Mouse (Mus musculus): ENCODE results near the gene Gm11060. TPM values are rescaled to one million over a fixed set of nuclear protein-coding genes. Genes with fewer than 3 reads are reported as not detected.

The Gm11060 gene
- polyA plus RNA-seq, 1 experiment from 2014 or later, result not detected

DNA sequence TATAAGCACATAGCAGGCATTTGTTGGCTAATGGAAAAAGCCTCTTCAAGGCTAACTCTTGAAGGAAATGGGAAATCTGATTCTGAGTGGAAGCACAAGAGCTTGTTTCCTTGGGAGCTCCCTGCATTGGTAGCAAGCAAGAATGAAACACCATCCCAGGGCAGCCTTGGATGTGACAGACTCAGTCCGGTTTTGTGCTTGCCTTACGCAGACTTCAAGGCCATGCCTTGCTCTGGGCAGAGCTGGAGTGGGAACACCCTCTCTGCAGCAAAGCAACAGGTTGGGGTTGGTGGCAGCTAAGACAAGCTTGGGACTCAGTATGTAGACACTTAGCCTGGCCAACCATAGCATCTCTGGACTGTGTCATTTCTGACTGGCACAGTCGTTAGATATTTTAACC is 5.7 kb upstream of the Gm11060 start:
- Histone ChIP-seq H3K4me1 (peaks cover 9% of the 10 kb centered on the region; the same call in 1 of the 2 replicates), H3K27me3 (replicated peaks) (no peaks in the 10 kb centered on the region), H3K9ac (no peak overlapping the region), H3K9me3 (no peaks in the 10 kb centered on the region), H3K27ac (no peak overlapping the region), H3K4me2 (no peak overlapping the region), H3K36me3 (no peaks in the 10 kb centered on the region), H3K4me3 (replicated peaks) (no peak overlapping the region)
- ATAC-seq (ENCODE audit: insufficient read depth, low FRiP score, low read depth), result no peak
- WGBS, result 87% methylated on average over 3 of the region's 3 CpGs

DNA sequence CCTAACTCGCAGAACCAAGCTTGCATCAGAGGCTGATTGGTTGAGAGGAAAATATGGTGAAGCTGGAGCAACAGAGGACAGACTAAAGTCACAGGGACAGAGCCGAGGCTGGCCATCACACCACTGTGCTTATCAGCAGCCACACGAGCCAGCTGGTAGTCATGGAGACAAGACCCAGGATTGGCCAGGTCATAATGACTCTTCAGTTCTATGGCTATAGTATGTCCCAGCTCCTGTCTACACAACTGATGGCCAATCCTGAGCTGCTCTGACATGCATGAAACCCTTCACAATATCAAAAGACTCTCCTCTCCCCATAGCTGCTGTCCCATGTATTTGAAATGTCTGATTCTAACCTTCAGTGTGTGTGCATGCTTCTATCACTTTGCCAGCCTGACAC is 3.8 kb upstream of the Gm11060 start:
- H3K4me3 ChIP-seq (replicated peaks), result no peak overlapping the region
- ATAC-seq (ENCODE audit: insufficient read depth, low FRiP score, low read depth), result no peak

DNA sequence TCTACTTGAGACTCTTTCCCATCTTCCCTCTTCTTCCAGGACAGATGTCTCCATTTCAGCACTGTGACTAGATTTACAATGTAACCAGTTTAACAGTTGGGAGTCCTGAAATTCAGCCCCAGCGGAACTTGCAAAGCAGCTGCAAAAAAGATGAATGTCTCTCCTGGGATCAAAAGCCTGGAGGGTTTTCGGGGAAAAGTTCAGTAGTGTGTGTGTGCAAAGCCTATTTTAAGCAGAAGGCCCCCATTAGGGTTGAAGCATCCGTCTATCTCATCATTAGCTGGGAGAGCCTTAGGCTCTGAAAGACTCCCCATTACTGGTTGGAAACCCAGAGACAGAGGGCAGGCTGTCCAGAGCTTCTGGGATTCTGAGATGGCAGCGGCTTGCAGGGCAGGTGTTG is 2.7 kb upstream of the Gm11060 start:
- Histone ChIP-seq H3K4me1 (peaks cover 9% of the 10 kb centered on the region; the same call in 1 of the 2 replicates), H3K9ac (no peak overlapping the region), H3K27ac (peak overlapping the region; percentile 33; the same call in 1 of the 2 replicates), H3K4me2 (no peak overlapping the region), H3K4me3 (replicated peaks) (no peak overlapping the region), H3K36me3 (no peaks in the 10 kb centered on the region), H3K27me3 (replicated peaks) (no peaks in the 10 kb centered on the region), H3K9me3 (no peaks in the 10 kb centered on the region)
- ATAC-seq (ENCODE audit: insufficient read depth, low FRiP score, low read depth), result no peak
- 44% methylated on average over 4 of the region's 4 CpGs for WGBS

More for the DNA sequence above, 3.8 kb upstream of the Gm11060 start:
- no peaks in the 10 kb centered on the region for H3K27me3 ChIP-seq (replicated peaks)
- H3K4me2 ChIP-seq, result no peak overlapping the region
- H3K9ac ChIP-seq, result no peak overlapping the region
- H3K9me3 ChIP-seq, result no peaks in the 10 kb centered on the region
- 71% methylated on average over 3 of the region's 3 CpGs for WGBS
- H3K36me3 ChIP-seq, result no peaks in the 10 kb centered on the region
- peaks cover 9% of the 10 kb centered on the region; the same call in 1 of the 2 replicates for H3K4me1 ChIP-seq
- no peak overlapping the region for H3K27ac ChIP-seq

DNA sequence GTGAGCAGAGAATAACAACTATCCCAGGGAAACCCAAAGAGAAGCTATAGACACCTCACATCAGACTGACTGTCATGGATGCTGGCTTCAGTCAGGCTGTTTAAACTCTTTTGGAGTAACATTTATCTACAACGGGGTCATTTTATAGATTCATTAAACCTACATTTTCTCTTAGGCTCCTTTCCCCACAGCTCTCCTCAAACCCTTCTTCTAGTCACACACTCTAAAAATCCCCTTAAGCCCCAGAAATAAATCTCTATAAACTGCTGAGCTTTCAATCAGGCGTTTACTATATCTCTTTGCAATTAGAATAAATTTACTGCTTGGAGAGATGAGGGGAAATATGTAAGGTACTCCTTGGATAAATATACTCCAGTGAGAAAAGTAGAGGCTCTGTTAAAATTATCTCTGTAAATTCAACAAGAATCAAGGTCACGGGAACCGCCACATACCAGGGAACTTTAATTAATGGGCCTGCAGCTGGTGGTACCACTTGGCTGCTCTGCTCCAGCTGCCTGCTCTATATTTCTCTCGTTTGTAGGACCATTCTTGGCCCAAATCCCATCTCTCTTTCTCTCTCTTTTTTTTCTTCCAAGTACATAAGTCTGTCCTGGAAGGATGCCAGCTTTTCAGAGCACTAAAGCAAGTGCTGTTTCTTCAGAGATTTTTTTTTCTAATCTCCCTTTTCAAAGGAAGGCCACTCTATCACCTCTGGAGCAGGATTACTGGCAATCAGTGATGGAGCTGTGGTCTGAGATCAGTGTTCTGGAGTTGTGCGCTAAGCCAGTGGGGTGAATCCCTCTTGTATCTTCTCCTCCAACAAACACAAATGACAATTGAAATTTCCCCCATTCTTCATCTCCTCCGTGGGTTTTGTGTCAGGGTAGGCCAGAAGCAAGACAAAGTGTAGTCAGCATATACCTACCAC is 2.0 kb upstream of the Gm11060 start:
- peak overlapping the region; percentile 35; the same call in 1 of the 2 replicates for H3K27ac ChIP-seq
- WGBS, result 17% methylated on average over 7 of the region's 7 CpGs
- peak; percentile 62; the same call in 1 of the 2 replicates for ATAC-seq (ENCODE audit: insufficient read depth, low FRiP score, low read depth)
- peaks cover 9% of the 10 kb centered on the region; the same call in 1 of the 2 replicates for H3K4me1 ChIP-seq
- no peaks in the 10 kb centered on the region for H3K36me3 ChIP-seq
- H3K9ac ChIP-seq, result no peak overlapping the region
- no peaks in the 10 kb centered on the region for H3K27me3 ChIP-seq (replicated peaks)
- H3K9me3 ChIP-seq, result no peaks in the 10 kb centered on the region
- no peak overlapping the region for H3K4me3 ChIP-seq (replicated peaks)
- H3K4me2 ChIP-seq, result no peak overlapping the region

DNA sequence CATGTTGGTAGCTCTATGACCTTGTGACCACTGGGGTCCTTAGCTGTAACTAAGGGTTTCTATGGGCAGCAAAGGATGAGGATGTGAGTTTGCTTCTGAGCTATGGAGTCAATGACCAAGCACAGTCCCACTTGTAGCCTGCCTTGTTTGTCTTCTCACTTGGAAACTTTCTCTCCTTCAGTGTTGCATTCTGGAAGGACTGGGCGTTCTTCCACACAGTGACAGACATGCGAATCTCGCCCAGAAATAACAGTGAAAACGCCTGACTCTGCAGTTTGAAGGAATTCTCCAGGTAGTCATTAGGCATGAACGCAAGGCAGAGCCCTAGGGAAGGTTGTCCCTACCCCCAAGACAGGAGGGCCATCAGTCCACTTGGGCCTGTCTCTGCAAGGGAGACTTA is 827 bp upstream of the Gm11060 start:
- ATAC-seq (ENCODE audit: insufficient read depth, low FRiP score, low read depth), result no peak
- 70% methylated on average over 5 of the region's 5 CpGs for WGBS

DNA sequence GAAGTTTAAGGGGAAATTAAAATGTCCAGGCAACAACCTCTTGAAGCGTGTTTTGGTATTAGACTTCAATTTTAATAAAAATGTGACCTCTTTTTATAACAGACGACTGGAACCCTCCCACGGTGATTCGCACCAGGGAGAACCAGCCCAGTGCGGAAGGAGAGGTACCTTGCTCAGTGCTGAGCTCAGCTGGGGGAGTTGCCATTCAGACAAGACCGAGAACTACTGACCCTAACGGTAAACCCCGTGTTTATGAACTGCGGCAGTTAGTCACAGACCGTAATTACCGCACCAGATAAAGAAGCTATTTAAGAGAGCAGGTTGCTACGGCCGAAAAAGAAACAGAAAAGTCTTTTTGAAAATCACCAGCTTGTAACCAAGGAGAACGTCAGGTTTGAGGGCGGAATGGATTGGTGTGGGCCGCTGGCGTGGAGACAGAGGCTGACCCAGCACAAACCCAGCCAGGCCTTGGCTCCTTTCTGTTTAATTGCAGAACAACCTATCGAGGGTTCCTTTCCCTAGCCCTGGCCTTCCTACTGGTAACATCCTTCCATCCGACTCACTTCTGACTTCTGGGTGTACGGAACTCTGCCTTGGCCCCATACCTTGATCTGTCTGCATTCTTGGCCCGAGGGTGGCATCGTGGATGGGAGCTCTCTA is 5.6 kb downstream of the Gm11060 start:
- H3K9ac ChIP-seq, result no peak overlapping the region
- H3K27me3 ChIP-seq (replicated peaks), result no peaks in the 10 kb centered on the region
- WGBS, result 80% methylated on average over 22 of the region's 22 CpGs
- ATAC-seq (ENCODE audit: insufficient read depth, low FRiP score, low read depth), result no peak
- H3K27ac ChIP-seq, result no peak overlapping the region
- no peaks in the 10 kb centered on the region for H3K4me1 ChIP-seq
- no peaks in the 10 kb centered on the region for H3K9me3 ChIP-seq
- H3K4me2 ChIP-seq, result no peak overlapping the region
- no peak overlapping the region for H3K4me3 ChIP-seq (replicated peaks)
- no peaks in the 10 kb centered on the region for H3K36me3 ChIP-seq

More for the DNA sequence above, 827 bp upstream of the Gm11060 start:
- Histone ChIP-seq H3K27me3 (replicated peaks) (no peaks in the 10 kb centered on the region), H3K4me3 (replicated peaks) (no peak overlapping the region), H3K4me1 (peaks cover 9% of the 10 kb centered on the region; the same call in 1 of the 2 replicates), H3K9ac (no peak overlapping the region), H3K4me2 (no peak overlapping the region), H3K9me3 (no peaks in the 10 kb centered on the region), H3K27ac (peak overlapping the region; percentile 26; the same call in 1 of the 2 replicates), H3K36me3 (no peaks in the 10 kb centered on the region)

DNA sequence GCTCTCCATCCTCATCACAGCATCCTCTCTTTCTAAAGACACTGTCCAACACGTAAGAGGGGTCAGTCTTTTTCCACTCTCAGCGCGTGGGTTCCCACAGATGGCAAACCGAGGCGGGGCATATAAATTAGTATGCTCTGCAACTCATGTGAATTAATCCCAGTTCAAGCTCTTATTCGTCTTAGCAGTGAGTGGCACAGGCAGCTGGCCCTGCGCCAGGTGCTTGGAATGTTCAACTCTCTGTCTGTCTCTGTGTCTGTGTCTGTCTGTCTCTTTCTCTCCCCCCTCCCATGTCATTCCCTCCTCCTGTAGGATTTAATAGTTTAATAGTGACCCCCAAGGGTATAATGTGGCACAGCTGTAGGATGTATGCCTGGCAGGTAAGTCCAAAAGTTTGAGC is 7.6 kb downstream of the Gm11060 start:
- H3K36me3 ChIP-seq, result no peaks in the 10 kb centered on the region
- no peaks in the 10 kb centered on the region for H3K4me1 ChIP-seq
- no peak overlapping the region for H3K9ac ChIP-seq
- H3K27ac ChIP-seq, result no peak overlapping the region
- H3K4me3 ChIP-seq (replicated peaks), result no peak overlapping the region
- no peak for ATAC-seq (ENCODE audit: insufficient read depth, low FRiP score, low read depth)
- no peaks in the 10 kb centered on the region for H3K9me3 ChIP-seq
- no peaks in the 10 kb centered on the region for H3K27me3 ChIP-seq (replicated peaks)
- no peak overlapping the region for H3K4me2 ChIP-seq
- WGBS, result 68% methylated on average over 7 of the region's 7 CpGs

DNA sequence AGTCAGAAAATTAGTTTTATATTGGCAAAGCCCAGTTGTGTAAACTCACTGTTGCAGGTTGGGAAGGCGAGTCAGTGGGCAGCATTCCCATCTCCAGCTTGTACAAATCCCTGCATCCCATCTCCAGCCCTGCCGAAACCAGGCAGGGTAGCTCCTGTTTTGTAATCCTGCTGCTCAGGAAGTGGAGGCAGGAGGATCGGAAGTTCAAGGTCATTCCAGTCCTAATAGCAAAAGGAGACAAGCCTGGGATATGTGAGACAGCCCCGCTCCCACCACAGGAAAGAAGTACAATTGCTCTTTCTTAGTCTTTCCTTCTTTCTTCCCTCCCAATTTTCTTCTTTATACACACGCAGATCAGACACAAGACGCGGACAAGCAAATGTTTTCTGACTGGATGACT is 8.7 kb downstream of the Gm11060 start:
- no peak overlapping the region for H3K27ac ChIP-seq
- H3K27me3 ChIP-seq (replicated peaks), result no peaks in the 10 kb centered on the region
- H3K4me1 ChIP-seq, result no peaks in the 10 kb centered on the region
- no peaks in the 10 kb centered on the region for H3K9me3 ChIP-seq
- no peak overlapping the region for H3K4me3 ChIP-seq (replicated peaks)
- ATAC-seq (ENCODE audit: insufficient read depth, low FRiP score, low read depth), result no peak
- WGBS, result 46% methylated on average over 7 of the region's 7 CpGs
- H3K4me2 ChIP-seq, result no peak overlapping the region
- H3K9ac ChIP-seq, result no peak overlapping the region
- H3K36me3 ChIP-seq, result no peaks in the 10 kb centered on the region

DNA sequence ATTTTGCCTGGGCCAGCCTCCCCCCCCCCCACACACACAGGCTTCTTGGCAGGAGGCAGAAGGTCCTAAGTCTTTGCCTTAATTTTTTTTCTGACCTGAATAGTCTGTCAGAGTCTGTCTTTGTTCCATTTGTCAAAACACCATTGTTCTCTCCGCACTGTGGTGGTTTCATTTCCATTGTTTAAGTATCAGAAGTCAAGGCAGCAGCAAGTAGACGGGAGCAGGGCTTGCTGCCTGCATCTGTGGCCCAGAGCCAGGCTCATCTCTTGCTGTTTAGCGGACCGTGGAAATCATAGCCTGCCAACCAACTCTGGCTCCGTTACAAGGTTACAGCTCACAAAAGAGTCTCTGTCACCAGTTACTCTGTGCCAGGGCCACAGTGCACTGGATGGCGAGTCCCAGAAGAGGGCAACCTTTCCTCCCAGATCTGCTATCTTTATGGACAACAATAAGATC is 16.9 kb downstream of the Gm11060 start:
- Histone ChIP-seq H3K27ac (no peak overlapping the region), H3K4me1 (no peaks in the 10 kb centered on the region), H3K4me3 (replicated peaks) (no peak overlapping the region), H3K9ac (no peak overlapping the region), H3K4me2 (no peak overlapping the region), H3K27me3 (replicated peaks) (peaks cover 7% of the 10 kb centered on the region), H3K9me3 (no peaks in the 10 kb centered on the region), H3K36me3 (no peaks in the 10 kb centered on the region)
- ATAC-seq (ENCODE audit: insufficient read depth, low FRiP score, low read depth), result peak; percentile 56; the same call in 1 of the 2 replicates
- WGBS, result 30% methylated on average over 6 of the region's 6 CpGs

DNA sequence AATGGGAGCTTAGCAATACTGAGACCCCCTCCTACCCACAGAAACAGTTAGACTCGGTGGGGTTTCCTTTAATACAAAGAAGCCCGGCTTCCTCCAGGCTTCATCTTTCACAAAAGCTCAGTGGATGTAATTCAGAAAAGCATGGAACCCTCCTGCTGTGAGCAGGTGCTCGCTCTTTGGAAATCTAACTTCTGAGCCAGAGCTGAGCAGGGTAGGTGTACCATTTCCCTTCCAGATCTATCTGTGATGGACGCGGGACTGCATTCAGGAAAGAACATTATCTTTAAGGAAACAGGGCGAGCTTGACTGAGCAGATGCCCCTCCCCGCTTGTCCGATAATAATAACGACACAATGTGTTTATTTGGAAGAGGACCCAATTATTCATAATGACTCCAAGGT is 22.3 kb downstream of the Gm11060 start:
- Histone ChIP-seq H3K27ac (no peak overlapping the region), H3K4me1 (no peaks in the 10 kb centered on the region), H3K36me3 (no peaks in the 10 kb centered on the region), H3K4me3 (replicated peaks) (no peak overlapping the region), H3K4me2 (no peak overlapping the region), H3K27me3 (replicated peaks) (peaks cover 23% of the 10 kb centered on the region), H3K9me3 (no peaks in the 10 kb centered on the region), H3K9ac (no peak overlapping the region)
- 34% methylated on average over 9 of the region's 9 CpGs for WGBS
- no peak for ATAC-seq (ENCODE audit: insufficient read depth, low FRiP score, low read depth)

DNA sequence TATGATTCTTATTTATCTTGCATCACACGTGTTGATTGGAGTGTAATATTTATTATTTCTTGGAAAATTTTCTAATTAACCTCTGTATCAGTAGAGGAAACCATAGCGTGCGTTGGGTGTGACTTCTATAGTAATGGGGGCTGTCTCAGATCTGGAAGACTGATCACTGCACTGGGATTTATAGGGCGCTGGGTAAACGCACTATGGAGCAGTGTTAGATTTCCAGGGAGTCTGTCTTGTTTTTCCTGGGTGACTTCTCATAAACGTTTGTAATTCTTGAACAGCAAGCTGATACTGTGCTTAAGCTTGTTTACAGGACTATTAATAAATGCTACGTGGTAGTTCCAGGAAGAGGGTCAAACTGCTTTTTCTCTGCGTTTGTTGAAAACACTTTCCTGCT is 25.9 kb downstream of the Gm11060 start:
- H3K27me3 ChIP-seq (replicated peaks), result peaks cover 49% of the 10 kb centered on the region
- no peak for ATAC-seq (ENCODE audit: insufficient read depth, low FRiP score, low read depth)
- no peaks in the 10 kb centered on the region for H3K4me1 ChIP-seq
- WGBS, result 40% methylated on average over 8 of the region's 8 CpGs
- no peak overlapping the region for H3K4me2 ChIP-seq
- no peak overlapping the region for H3K9ac ChIP-seq
- no peak overlapping the region for H3K27ac ChIP-seq
- H3K4me3 ChIP-seq (replicated peaks), result no peak overlapping the region
- H3K36me3 ChIP-seq, result no peaks in the 10 kb centered on the region
- no peaks in the 10 kb centered on the region for H3K9me3 ChIP-seq

DNA sequence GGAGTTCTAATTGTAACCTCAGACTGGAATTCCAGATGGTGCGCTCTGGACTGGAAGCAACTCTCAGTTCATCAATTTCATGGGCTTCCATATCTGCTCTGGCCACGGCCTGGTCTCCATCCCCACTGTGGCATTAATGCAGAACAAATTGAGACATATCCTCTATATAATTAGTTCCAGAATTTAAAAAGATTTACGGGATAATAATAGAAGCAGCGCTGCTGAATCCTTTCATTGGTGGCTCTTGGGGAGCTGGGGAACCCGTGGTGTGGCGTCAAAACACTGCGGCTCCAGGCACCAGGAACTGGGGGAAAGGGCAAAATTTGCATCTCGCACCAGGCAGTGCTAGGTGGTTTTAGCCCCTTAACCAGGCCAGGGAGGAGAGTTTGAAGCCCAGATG is 30.4 kb downstream of the Gm11060 start:
- 18% methylated on average over 8 of the region's 8 CpGs for WGBS
- no peak overlapping the region for H3K4me3 ChIP-seq (replicated peaks)
- no peak overlapping the region for H3K4me2 ChIP-seq
- H3K27ac ChIP-seq, result no peak overlapping the region
- peaks cover 77% of the 10 kb centered on the region for H3K27me3 ChIP-seq (replicated peaks)
- no peak overlapping the region for H3K9ac ChIP-seq
- ATAC-seq (ENCODE audit: insufficient read depth, low FRiP score, low read depth), result no peak
- H3K9me3 ChIP-seq, result no peaks in the 10 kb centered on the region
- H3K36me3 ChIP-seq, result no peaks in the 10 kb centered on the region
- H3K4me1 ChIP-seq, result peaks cover 16% of the 10 kb centered on the region

All from stomach, embryonic 15.5 days (tissue).